Mouse (Mus musculus): ENCODE data around the gene Ptpdc1.

GRCm38 (mm10) chr13:48637706-48638105, 12.2 kb upstream of the Ptpdc1 start:
- TF ChIP-seq POLR2A (IDR thresholded peaks at IDR 0.05; ENCODE audit: borderline replicate concordance, insufficient read depth, low read length) (no peak), CTCF (IDR thresholded peaks at IDR 0.05; ENCODE audit: borderline replicate concordance, insufficient read depth, low read depth, low read length) (no peak)

Data from cerebellum, adult 2 months (tissue).